Mouse (Mus musculus) MEL (cell line): Measurements from ENCODE around the gene Mylk. TPM values are rescaled to one million over a fixed set of nuclear protein-coding genes. Genes with fewer than 3 reads are reported as not detected.

Experiments used
- DNase-seq: peaks from one replicate; pipeline ENCODE4 v3.0.0; 2011; ENCODE audit warnings: low read depth, low spot score
- H3K27ac ChIP-seq: 2 replicates; pipeline ENCODE4 v1.5.1; 2012; ENCODE audit warnings: low read depth, mild to moderate bottlenecking, control low read depth, low read length, moderate library complexity; ENCODE audit not compliant: control insufficient read depth
- H3K27me3 ChIP-seq, 2 experiments: fragments of 150-350 bp in 1 of 2; sonication (generic) in 1 of 2; 2 replicates each; pipeline ENCODE4 v1.6.1; 2012; ENCODE audit warnings: low read length in 2 of 2, mild to moderate bottlenecking in 2 of 2, improper control_type of control experiment in 1 of 2, moderate library complexity in 1 of 2; ENCODE audit not compliant: insufficient read depth in 2 of 2, control insufficient read depth in 1 of 2
- H3K36me3 ChIP-seq, 2 experiments: 2 replicates each; pipeline ENCODE4 v1.6.1; 2012 to 2014; ENCODE audit warnings: low read length in 2 of 2, improper control_type of control experiment in 1 of 2, inconsistent platforms in 1 of 2, mild to moderate bottlenecking in 1 of 2; ENCODE audit not compliant: insufficient read depth in 2 of 2, control insufficient read depth in 1 of 2
- H3K4me1 ChIP-seq, 2 experiments: fragments of 150-350 bp in 1 of 2; sonication (generic) in 1 of 2; 2 replicates each; pipeline ENCODE4 v1.6.1; 2012; ENCODE audit warnings: low read length in 2 of 2, improper control_type of control experiment in 1 of 2, mild to moderate bottlenecking in 1 of 2; ENCODE audit not compliant: insufficient read depth in 2 of 2, control insufficient read depth in 1 of 2
- H3K4me3 ChIP-seq, 2 experiments: fragments of 150-350 bp in 1 of 2; sonication (generic) in 1 of 2; 2 replicates each; pipeline ENCODE4 v1.5.1; 2012; ENCODE audit warnings: low read depth in 2 of 2, low read length in 2 of 2, mild to moderate bottlenecking in 2 of 2, moderate library complexity in 2 of 2, control low read depth in 1 of 2, improper control_type of control experiment in 1 of 2; ENCODE audit not compliant: control insufficient read depth in 1 of 2, insufficient read depth in 1 of 2
- H3K79me2 ChIP-seq: 2 replicates; pipeline ENCODE4 v1.6.1; 2012; ENCODE audit warnings: mild to moderate bottlenecking, low read length, moderate library complexity; ENCODE audit not compliant: control insufficient read depth, poor library complexity, insufficient read depth
- H3K9ac ChIP-seq: 2 replicates; pipeline ENCODE4 v1.6.1; 2012; ENCODE audit warnings: low read depth, mild to moderate bottlenecking, control low read depth, low read length, moderate library complexity; ENCODE audit not compliant: control insufficient read depth, poor library complexity, severe bottlenecking
- H3K9me3 ChIP-seq: fragments of 150-350 bp; sonication (generic); replicated peaks from 2 replicates; pipeline ENCODE4 v1.6.1; 2012; ENCODE audit warnings: mild to moderate bottlenecking, low read length, improper control_type of control experiment, moderate library complexity; ENCODE audit not compliant: insufficient read depth
- BHLHE40 ChIP-seq: IDR thresholded peaks from 2 replicates; pipeline ENCODE4 v1.6.1; 2012; ENCODE audit warnings: low read depth, mild to moderate bottlenecking, inconsistent platforms, low read length, improper control_type of control experiment, borderline replicate concordance
- E2F4 ChIP-seq: IDR thresholded peaks from 2 replicates; pipeline ENCODE4 v1.6.1; 2011; ENCODE audit warnings: low read depth, low read length, improper control_type of control experiment, borderline replicate concordance
- EP300 ChIP-seq, 2 experiments: IDR thresholded peaks; 2 replicates each; pipeline ENCODE4 v1.6.1; 2011; ENCODE audit warnings: improper control_type of control experiment in 2 of 2, low read length in 2 of 2, low read depth in 1 of 2, mild to moderate bottlenecking in 1 of 2
- ETS1 ChIP-seq: IDR thresholded peaks from 2 replicates; pipeline ENCODE4 v1.6.1; 2012; ENCODE audit warnings: low read depth, mild to moderate bottlenecking, inconsistent platforms, low read length, improper control_type of control experiment, moderate library complexity
- JUND ChIP-seq: IDR thresholded peaks from 2 replicates; pipeline ENCODE4 v1.6.1; 2011; ENCODE audit warnings: low read depth, mild to moderate bottlenecking, improper control_type of control experiment, low read length
- KAT2A ChIP-seq: conservative IDR thresholded peaks from 2 replicates; pipeline ENCODE4 v1.6.1; 2012; ENCODE audit warnings: low read depth, low read length, improper control_type of control experiment, inconsistent platforms
- MYB ChIP-seq: IDR thresholded peaks from 2 replicates; pipeline ENCODE4 v1.6.1; 2011; ENCODE audit warnings: mild to moderate bottlenecking, low read depth, low read length, improper control_type of control experiment
- NELFE ChIP-seq: IDR thresholded peaks from 2 replicates; pipeline ENCODE4 v1.6.1; 2011; ENCODE audit warnings: low read depth, low read length, improper control_type of control experiment
- NRF1 ChIP-seq: IDR thresholded peaks from 2 replicates; pipeline ENCODE4 v1.6.1; 2014; ENCODE audit warnings: low read depth, mild to moderate bottlenecking, inconsistent platforms, low read length, improper control_type of control experiment, moderate library complexity; ENCODE audit not compliant: poor library complexity, insufficient read depth, severe bottlenecking
- POLR2A ChIP-seq, 2 experiments: IDR thresholded peaks; 2 replicates each; pipeline ENCODE4 v1.6.1; 2011 to 2012; ENCODE audit warnings: low read length in 2 of 2, mild to moderate bottlenecking in 2 of 2, control low read depth in 1 of 2, improper control_type of control experiment in 1 of 2, low read depth in 1 of 2, moderate library complexity in 1 of 2; ENCODE audit not compliant: control insufficient read depth in 1 of 2, insufficient read depth in 1 of 2, poor library complexity in 1 of 2
- RCOR1 ChIP-seq: IDR thresholded peaks from 2 replicates; pipeline ENCODE4 v1.6.1; 2012; ENCODE audit warnings: low read depth, mild to moderate bottlenecking, inconsistent platforms, low read length, improper control_type of control experiment
- SMC3 ChIP-seq: IDR thresholded peaks from 2 replicates; pipeline ENCODE4 v1.6.1; 2011; ENCODE audit warnings: low read depth, low read length, improper control_type of control experiment
- TAL1 ChIP-seq: IDR thresholded peaks from 2 replicates; pipeline ENCODE4 v1.6.1; 2012; ENCODE audit warnings: mild to moderate bottlenecking, inconsistent platforms, low read length, moderate library complexity, mixed read lengths
- UBTF ChIP-seq: IDR thresholded peaks from 2 replicates; pipeline ENCODE4 v1.6.1; 2012; ENCODE audit warnings: low read depth, mild to moderate bottlenecking, inconsistent platforms, low read length, improper control_type of control experiment, moderate library complexity, borderline replicate concordance; ENCODE audit not compliant: insufficient read depth
- USF1 ChIP-seq: IDR thresholded peaks from 2 replicates; pipeline ENCODE4 v1.6.1; 2014; ENCODE audit warnings: low read depth, mild to moderate bottlenecking, inconsistent platforms, low read length, improper control_type of control experiment, moderate library complexity
- polyA plus RNA-seq, 2 experiments: library from polyadenylated mRNA; stranded (reverse) in 1 of 2; unstranded in 1 of 2; fragments of >175 nt in 1 of 2; fragments of >200 nt in 1 of 2; gene quantifications; 2 replicates each; pipeline versions ENCODE4 v1.2.1 to v1.2.4; 2012; ENCODE audit warnings: low replicate concordance in 2 of 2, low read depth in 1 of 2; ENCODE audit not compliant: insufficient read length in 2 of 2, insufficient read depth in 1 of 2, missing spikeins in 1 of 2
- total RNA-seq: library from RNA; depleted of rRNA; stranded (reverse); fragments of 300-350 nt; gene quantifications from 2 replicates; pipeline ENCODE4 v1.2.3, GENCODE M21; 2012

The Mylk gene
- total and polyA plus RNA-seq, 3 experiments: not detected

GRCm38 (mm10) chr16:34784675-34785074 is 39.7 kb downstream of the Mylk start:
- Histone ChIP-seq H3K79me2 (no peaks in the 10 kb centered on the region), H3K9me3 (no peaks in the 10 kb centered on the region), H3K36me3 (no peaks in the 10 kb centered on the region), H3K4me3 (no peak overlapping the region), H3K27ac (no peak overlapping the region), H3K4me1 (no peaks in the 10 kb centered on the region), H3K9ac (no peak overlapping the region), H3K27me3 (no peaks in the 10 kb centered on the region)
- DNase-seq: no peak
- no peak for TF ChIP-seq ETS1

- no peak for DNase-seq
- TF ChIP-seq JUND (no peak), ETS1 (no peak), UBTF (no peak), MYB (no peak), RCOR1 (no peak), POLR2A (IDR thresholded peaks at IDR 0.05; ENCODE audit: control insufficient read depth in 1 of 2, insufficient read depth in 1 of 2, low read depth in 1 of 2, low read length in 2 of 2, poor library complexity in 1 of 2) (no peak), BHLHE40 (no peak), KAT2A (no peak), TAL1 (no peak), SMC3 (no peak)
- H3K9ac ChIP-seq: no peak overlapping the region
- H3K9me3 ChIP-seq: no peaks in the 10 kb centered on the region
- H3K36me3 ChIP-seq: no peaks in the 10 kb centered on the region
- no peak overlapping the region for H3K4me3 ChIP-seq
- no peaks in the 10 kb centered on the region for H3K79me2 ChIP-seq
- no peak overlapping the region for H3K27ac ChIP-seq
- peaks cover 0 to 3% of the 10 kb centered on the region in 2 experiments; a peak in 1 of 4 replicates for H3K4me1 ChIP-seq
- H3K27me3 ChIP-seq: no peaks in the 10 kb centered on the region
Observed at GRCm38 (mm10) chr16:34792555-34792954, 47.5 kb downstream of the Mylk start.

- no peak overlapping the region for H3K9ac ChIP-seq
- H3K9me3 ChIP-seq: no peaks in the 10 kb centered on the region
- no peak overlapping the region for H3K4me3 ChIP-seq
- H3K4me1 ChIP-seq: peaks cover 0 to 3% of the 10 kb centered on the region in 2 experiments; a peak in 1 of 4 replicates
- no peaks in the 10 kb centered on the region for H3K27me3 ChIP-seq
- no peak overlapping the region for H3K27ac ChIP-seq
- DNase-seq: no peak
- TF ChIP-seq NRF1: no peak
- no peak for TF ChIP-seq KAT2A
- no peak for TF ChIP-seq USF1
- TF ChIP-seq EP300 (IDR thresholded peaks at IDR 0.05; ENCODE audit: low read depth in 1 of 2, low read length in 2 of 2): no peak
- no peak for TF ChIP-seq E2F4
- TF ChIP-seq NELFE: no peak
- TF ChIP-seq, all 39 proteins: peak for 0
- Histone ChIP-seq H3K36me3 (no peaks in the 10 kb centered on the region), H3K79me2 (no peaks in the 10 kb centered on the region)
Observed at GRCm38 (mm10) chr16:34793000-34793399, 48.0 kb downstream of the Mylk start.
